Mouse (Mus musculus): ENCODE data around the gene Zdhhc6.

The Zdhhc6 gene

GRCm38 (mm10) chr19:55254513-55255016 is 61.3 kb downstream of the Zdhhc6 start:
- peak; percentile 9 for DNase-seq

GRCm38 (mm10) chr19:55253570-55254441 is 62.0 kb downstream of the Zdhhc6 start:
- DNase-seq = peak; percentile 49

- no peak for DNase-seq
Observed at GRCm38 (mm10) chr19:55253239-55253569, 62.6 kb downstream of the Zdhhc6 start.

GRCm38 (mm10) chr19:55251383-55252124 is 64.3 kb downstream of the Zdhhc6 start, which contains the start of gene Acsl5:
TSS of gene Acsl5 (plus strand) at chr19:55251938.
- DNase-seq = no peak

DNA sequence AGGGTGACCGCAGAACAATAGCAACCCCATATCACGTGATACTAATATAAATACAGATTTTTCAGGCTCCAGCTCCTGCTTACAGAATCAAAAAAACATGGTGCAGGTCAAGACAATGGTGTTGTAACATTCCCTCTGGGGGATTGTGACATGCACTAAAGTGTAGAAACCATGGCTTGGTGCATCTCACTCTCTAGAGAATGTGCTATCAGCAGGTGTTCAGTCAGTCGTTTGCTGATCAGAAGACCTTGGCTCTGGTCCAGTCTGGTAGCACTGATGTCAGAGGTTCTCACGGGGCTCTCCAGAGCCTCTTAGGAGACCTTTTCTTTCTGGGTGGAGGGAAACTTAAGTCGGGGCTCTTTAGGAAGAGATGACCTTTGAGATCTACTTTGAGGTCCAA is 65.4 kb downstream of the Zdhhc6 start:
- DNase-seq = no peak

GRCm38 (mm10) chr19:55247991-55248520 is 67.8 kb downstream of the Zdhhc6 start:
- no peak for DNase-seq

GRCm38 (mm10) chr19:55247563-55247962 is 68.3 kb downstream of the Zdhhc6 start:
- no peak for DNase-seq

DNA sequence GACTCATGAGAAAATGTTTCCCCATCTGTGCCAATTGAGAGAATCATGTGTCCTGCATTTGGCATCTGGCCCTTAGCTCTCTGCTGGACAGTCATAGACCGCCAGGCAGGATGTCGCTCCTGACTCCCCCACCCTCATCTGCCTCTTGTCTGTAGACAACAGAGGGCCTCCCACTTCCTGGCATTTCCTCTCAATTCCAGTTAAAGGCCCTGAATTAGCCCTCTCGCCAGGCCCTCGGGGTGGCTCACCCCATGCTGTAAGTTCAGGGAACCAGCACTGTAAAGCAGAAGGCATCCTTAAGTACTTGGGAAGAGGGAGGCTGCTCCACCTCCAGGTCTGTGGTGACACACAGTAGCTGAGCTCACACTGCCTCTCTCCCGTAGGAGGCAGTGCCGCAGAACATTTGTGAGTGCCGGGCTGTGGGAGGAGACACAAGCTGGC is 71.0 kb downstream of the Zdhhc6 start:
- DNase-seq = no peak

GRCm38 (mm10) chr19:55241186-55241645 is 74.6 kb downstream of the Zdhhc6 start, which contains the start of gene Gucy2g:
TSS of gene Gucy2g (minus strand) at chr19:55241236.
- no peak for DNase-seq

GRCm38 (mm10) chr19:55239766-55240426 is 75.9 kb downstream of the Zdhhc6 start:
- no peak for DNase-seq

- no peak for DNase-seq
Observed at GRCm38 (mm10) chr19:55236564-55236963, 79.3 kb downstream of the Zdhhc6 start.

GRCm38 (mm10) chr19:55236026-55236425 is 79.8 kb downstream of the Zdhhc6 start:
- DNase-seq = no peak

DNA sequence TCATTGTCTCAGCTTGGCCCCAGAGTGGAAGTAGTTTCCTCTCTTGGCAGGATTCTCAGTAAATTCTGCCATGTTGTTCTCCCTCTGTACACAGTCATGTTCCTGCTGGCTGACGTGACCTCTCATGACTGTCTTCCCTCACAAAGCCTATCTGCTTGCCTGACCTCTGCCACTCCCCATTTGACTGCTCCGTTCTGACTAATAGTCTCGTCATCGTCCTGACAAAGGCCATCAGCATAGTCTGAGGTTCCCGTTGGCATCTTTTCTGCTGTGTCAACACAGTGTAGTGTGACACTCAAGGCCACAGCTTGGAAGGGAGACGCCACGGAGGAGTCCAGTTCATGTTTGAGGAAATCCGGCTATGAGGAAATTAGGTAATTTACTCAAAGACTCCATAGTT is 83.7 kb downstream of the Zdhhc6 start:
- no peak for DNase-seq

DNA sequence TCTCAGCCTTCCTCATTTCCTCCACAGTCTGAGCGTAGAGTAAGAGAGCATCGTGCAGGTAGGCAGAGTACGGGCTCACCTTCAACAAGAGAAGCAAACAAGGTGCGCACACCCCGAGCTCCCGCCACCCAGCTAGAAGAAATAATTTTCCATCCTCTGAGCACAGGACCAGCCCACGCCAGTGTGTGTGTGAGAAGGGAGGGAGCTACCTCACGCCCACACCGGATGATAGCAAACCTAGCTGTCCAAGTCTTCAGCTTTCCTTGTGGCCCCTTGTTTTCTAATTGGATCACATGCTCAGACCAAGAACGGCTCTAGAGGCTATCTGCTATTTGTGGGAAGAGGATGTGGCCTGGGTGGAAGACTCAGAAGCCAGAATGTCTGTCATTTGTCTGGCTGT is 84.8 kb downstream of the Zdhhc6 start:
- no peak for DNase-seq

GRCm38 (mm10) chr19:55227135-55227534 is 88.7 kb downstream of the Zdhhc6 start:
- DNase-seq = no peak

DNA sequence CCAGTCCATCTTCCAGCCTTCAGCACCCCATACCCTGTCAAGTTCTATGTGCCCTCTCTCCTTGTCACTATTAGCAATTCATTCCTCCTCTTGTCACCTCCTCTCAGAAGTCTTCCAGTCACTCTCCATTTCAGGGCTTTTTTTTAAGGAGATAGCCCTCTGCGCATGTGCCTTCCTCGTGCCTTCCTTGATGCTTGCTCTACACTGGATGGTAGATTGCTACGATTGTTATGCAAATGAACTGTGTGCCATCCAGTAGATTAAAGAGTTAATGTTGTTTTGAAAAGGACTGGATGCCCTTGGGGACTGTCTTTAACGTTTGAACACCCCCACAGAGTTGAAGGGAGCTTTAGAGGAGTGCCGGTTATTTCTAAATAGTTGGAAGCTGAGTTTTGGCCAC is 89.2 kb downstream of the Zdhhc6 start:
- no peak for DNase-seq

DNA sequence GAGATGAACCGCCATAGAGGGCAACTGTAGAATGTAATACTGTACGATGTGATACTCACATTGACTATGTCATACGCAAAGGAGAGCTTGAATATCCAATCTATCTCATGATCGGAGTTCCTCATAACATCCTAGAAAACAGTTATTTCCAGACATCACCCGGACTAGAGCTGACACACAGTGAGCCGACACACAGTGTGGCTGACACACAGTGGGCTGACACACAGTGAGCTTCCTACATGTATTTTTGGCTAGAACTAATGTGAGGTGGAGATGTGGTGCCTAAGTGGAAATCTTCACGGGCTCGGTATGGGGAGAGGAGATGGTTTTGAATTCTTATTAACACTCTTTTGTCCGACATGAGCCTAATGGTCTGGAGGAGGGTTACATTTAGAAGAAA is 93.6 kb downstream of the Zdhhc6 start:
- no peak for DNase-seq

All from cerebellum, adult 8-10 months (tissue).